Mouse (Mus musculus) hindbrain, postnatal 0 days (tissue): ENCODE data around the gene Glyctk. TPM values are rescaled to one million over a fixed set of nuclear protein-coding genes. Genes with fewer than 3 reads are reported as not detected.

Experiments
- ATAC-seq: fragments of 200-750 bp; cut with Nextera tagmentation; 2 replicates; pipeline ENCODE4 v1.8.0; 2017; ENCODE audit warnings: mild to moderate bottlenecking, moderate TSS enrichment, moderate library complexity
- DNase-seq: peaks from one replicate; pipeline ENCODE4 v3.0.0-alpha.2; 2015; ENCODE audit warnings: low spot score
- H3K27ac ChIP-seq: fragments of 300-500 bp; sonication (generic); 2 replicates; pipeline ENCODE4 v1.5.1; 2014; ENCODE audit warnings: mild to moderate bottlenecking
- H3K27me3 ChIP-seq: fragments of 300-500 bp; sonication (generic); 2 replicates; pipeline ENCODE4 v1.6.1; 2014; ENCODE audit warnings: low read length, mixed read lengths; ENCODE audit not compliant: insufficient read depth
- H3K36me3 ChIP-seq: fragments of 300-500 bp; sonication (generic); 2 replicates; pipeline ENCODE4 v1.6.1; 2014; ENCODE audit warnings: low read length, mixed read lengths; ENCODE audit not compliant: insufficient read depth
- H3K4me1 ChIP-seq: fragments of 300-500 bp; sonication (generic); 2 replicates; pipeline ENCODE4 v1.6.1; 2014; ENCODE audit warnings: antibody characterized with exemption, low read length, mixed read lengths; ENCODE audit not compliant: insufficient read depth
- H3K4me2 ChIP-seq: fragments of 300-500 bp; sonication (generic); 2 replicates; pipeline ENCODE4 v1.6.1; 2014; ENCODE audit warnings: low read depth, mild to moderate bottlenecking, low read length, moderate library complexity, mixed read lengths
- H3K4me3 ChIP-seq: fragments of 300-500 bp; sonication (generic); 2 replicates; pipeline ENCODE4 v1.5.1; 2014; ENCODE audit warnings: low read length
- H3K9ac ChIP-seq: fragments of 300-500 bp; sonication (generic); replicated peaks from 2 replicates; pipeline ENCODE4 v1.6.1; 2014; ENCODE audit warnings: mild to moderate bottlenecking, low read length, moderate library complexity, mixed read lengths
- H3K9me3 ChIP-seq: fragments of 300-500 bp; sonication (generic); 2 replicates; pipeline ENCODE4 v1.6.1; 2016; ENCODE audit warnings: low read length, mixed read lengths
- CTCF ChIP-seq: IDR thresholded peaks from 2 replicates; pipeline ENCODE4 v1.5.1; 2016; ENCODE audit warnings: antibody characterized with exemption, control low read depth, low read depth
- WGBS: fragments of 180-500 bp; shearing (Covaris S2); extraction: QIAGEN DNeasy Blood & Tissue Kit; methylation state at CpG from one replicate; pipeline ENCODE4 v1.1.7; 2014; 5-methylcytosine and 5-hydroxymethylcytosine counted together
- polyA plus RNA-seq: library from polyadenylated mRNA; unstranded; fragments of >200 nt; fragmentation: Nextera tagmentation; extraction: Ambion mirVana; gene quantifications from 2 replicates; pipeline ENCODE4 v1.2.1, GENCODE M21; 2015
- total RNA-seq: library from RNA; depleted of rRNA; stranded (reverse); fragments of >200 nt; gene quantifications from 2 replicates; pipeline ENCODE4 v1.2.3, GENCODE M21; 2014; rRNA removed

Glyctk gene
- 1.3 and 1.8 TPM in 2 replicates for total RNA-seq
- polyA plus RNA-seq, result 1.2 and 1.7 TPM in 2 replicates

- no peak within 1 kb of the TSS for H3K4me2 ChIP-seq
- no peaks in the 10 kb centered on the region for H3K36me3 ChIP-seq
- TF ChIP-seq CTCF, result no peak
- no peak within 1 kb of the TSS for H3K4me3 ChIP-seq
- WGBS, result 68% methylated on average over 6 of the region's 6 CpGs
- ATAC-seq (no peak), DNase-seq (no peak)
- H3K27me3 ChIP-seq, result no peaks in the 10 kb centered on the region
- no peaks in the 10 kb centered on the region for H3K9me3 ChIP-seq
- H3K9ac ChIP-seq, result no peak within 1 kb of the TSS
- no peaks in the 10 kb centered on the region for H3K4me1 ChIP-seq
- no peak within 1 kb of the TSS for H3K27ac ChIP-seq
These were observed at the start of gene Glyctk for GRCm38 (mm10) chr9:106158037-106158491. Gene Glyctk (minus strand): TSS chr9:106158138.

GRCm38 (mm10) chr9:106206515-106206914 is 48.6 kb upstream of the Glyctk start:
- Histone ChIP-seq H3K9me3 (no peaks in the 10 kb centered on the region), H3K27ac (no peak overlapping the region), H3K27me3 (no peaks in the 10 kb centered on the region), H3K4me3 (no peak overlapping the region), H3K4me1 (peaks cover 20% of the 10 kb centered on the region), H3K36me3 (no peaks in the 10 kb centered on the region), H3K4me2 (no peak overlapping the region), H3K9ac (no peak overlapping the region)
- no peak for ATAC-seq
- DNase-seq, result no peak
- 74% methylated on average over 2 of the region's 2 CpGs for whole genome bisulfite sequencing
- no peak for TF ChIP-seq CTCF

GRCm38 (mm10) chr9:106205713-106206290 is 47.9 kb upstream of the Glyctk start:
- no peak overlapping the region for H3K4me2 ChIP-seq
- H3K4me3 ChIP-seq, result no peak overlapping the region
- no peaks in the 10 kb centered on the region for H3K27me3 ChIP-seq
- ATAC-seq (no peak), DNase-seq (no peak)
- no peak overlapping the region for H3K27ac ChIP-seq
- no peaks in the 10 kb centered on the region for H3K9me3 ChIP-seq
- 81% methylated on average over 7 of the region's 7 CpGs for WGBS
- TF ChIP-seq CTCF, result no peak
- H3K36me3 ChIP-seq, result no peaks in the 10 kb centered on the region
- no peak overlapping the region for H3K9ac ChIP-seq
- H3K4me1 ChIP-seq, result peaks cover 20% of the 10 kb centered on the region

DNA sequence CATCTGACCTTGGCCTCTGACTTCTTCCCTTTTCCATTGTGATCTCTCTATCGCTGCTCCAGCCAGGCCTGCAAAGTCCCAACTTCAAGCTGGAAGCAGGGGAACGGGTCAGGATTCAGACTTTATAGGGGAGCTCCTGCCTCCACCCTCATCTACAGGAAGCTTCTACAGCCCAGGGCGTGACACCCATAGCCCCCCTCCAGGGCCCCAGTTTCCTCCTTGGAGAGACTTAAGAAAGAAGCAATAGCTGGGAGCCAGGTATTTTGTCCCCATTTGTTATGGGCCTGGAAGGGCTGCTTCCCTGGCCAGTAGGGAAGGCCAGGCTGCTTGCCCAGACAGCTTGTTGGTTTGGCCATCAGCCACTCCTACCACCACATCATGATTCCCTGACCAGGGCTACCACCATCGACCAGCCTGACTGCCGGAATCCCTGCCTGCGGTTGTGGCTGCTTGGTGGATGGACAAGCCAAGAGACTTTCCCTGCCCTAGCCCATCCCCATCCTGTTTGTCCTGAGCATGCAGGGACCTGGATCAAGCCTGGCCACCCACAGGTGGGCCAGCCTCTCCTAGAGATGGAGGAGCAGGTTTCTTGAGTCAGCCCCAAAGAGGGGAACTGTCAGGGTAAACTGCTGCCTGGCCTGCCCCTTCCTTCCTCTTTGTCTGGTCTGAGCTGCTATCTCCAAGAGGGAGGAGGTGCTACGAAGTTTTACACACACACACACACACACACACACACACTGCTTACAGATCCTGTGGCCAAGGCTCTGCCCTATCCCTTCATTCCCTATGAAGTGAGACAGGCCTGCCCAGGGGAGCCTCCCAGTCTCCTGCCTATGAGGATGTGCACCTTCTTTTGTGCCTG is 46.3 kb upstream of the Glyctk start:
- Histone ChIP-seq H3K4me1 (peaks cover 16% of the 10 kb centered on the region), H3K27ac (peak overlapping the region; percentile 27; the same call in 1 of the 2 replicates), H3K36me3 (no peaks in the 10 kb centered on the region), H3K9me3 (no peaks in the 10 kb centered on the region), H3K4me3 (peak overlapping the region; percentile 45), H3K4me2 (peak overlapping the region; percentile 64), H3K27me3 (no peaks in the 10 kb centered on the region), H3K9ac (peak overlapping the region; percentile 62)
- 58% methylated on average over 7 of the region's 7 CpGs for WGBS
- no peak for ATAC-seq
- TF ChIP-seq CTCF, result no peak
- DNase-seq, result peak; percentile 29

- WGBS, result 2% methylated on average over 56 of the region's 61 CpGs
- H3K27me3 ChIP-seq, result no peaks in the 10 kb centered on the region
- peak within 1 kb of the TSS; percentile 64 for H3K4me2 ChIP-seq
- H3K9ac ChIP-seq, result peak within 1 kb of the TSS; percentile 62
- peak within 1 kb of the TSS; percentile 49 for H3K27ac ChIP-seq
- no peak for TF ChIP-seq CTCF
- H3K4me1 ChIP-seq, result peaks cover 16% of the 10 kb centered on the region
- H3K9me3 ChIP-seq, result no peaks in the 10 kb centered on the region
- H3K4me3 ChIP-seq, result peak within 1 kb of the TSS; percentile 45
- DNase-seq, result peak; percentile 95
- ATAC-seq, result peak; percentile 90
- H3K36me3 ChIP-seq, result no peaks in the 10 kb centered on the region
These were observed 45.1 kb upstream of the Glyctk start, which contains the start of gene Twf2 for GRCm38 (mm10) chr9:106202819-106203636. Gene Twf2 (plus strand): TSS chr9:106203108.

GRCm38 (mm10) chr9:106201895-106202294 is 44.0 kb upstream of the Glyctk start:
- 75% methylated on average over 3 of the region's 3 CpGs for WGBS
- H3K9ac ChIP-seq, result peak overlapping the region; percentile 62; the same call in 1 of the 2 replicates
- DNase-seq (no peak), ATAC-seq (no peak)
- H3K27me3 ChIP-seq, result no peaks in the 10 kb centered on the region
- no peaks in the 10 kb centered on the region for H3K36me3 ChIP-seq
- H3K9me3 ChIP-seq, result no peaks in the 10 kb centered on the region
- H3K4me1 ChIP-seq, result peaks cover 16% of the 10 kb centered on the region
- peak overlapping the region; percentile 45; the same call in 1 of the 2 replicates for H3K4me3 ChIP-seq
- peak overlapping the region; percentile 64 for H3K4me2 ChIP-seq
- TF ChIP-seq CTCF, result no peak
- H3K27ac ChIP-seq, result no peak overlapping the region
